Mouse (Mus musculus): Measurements from ENCODE around the gene Ntn3. TPM values are rescaled to one million over a fixed set of nuclear protein-coding genes. Genes with fewer than 3 reads are reported as not detected.

Ntn3 gene
- total RNA-seq, 1 experiment from 2014 or later, result 2.5 TPM

- DNase-seq, result peak; percentile 65
These were observed 2.5 kb upstream of the Ntn3 start for GRCm38 (mm10) chr17:24211631-24212440.

GRCm38 (mm10) chr17:24210591-24210990 lies 1.3 kb upstream of the Ntn3 start:
- DNase-seq, result no peak

GRCm38 (mm10) chr17:24209916-24210240 lies 547 bp upstream of the Ntn3 start:
- no peak for DNase-seq

GRCm38 (mm10) chr17:24208641-24209042 lies 689 bp downstream of the Ntn3 start:
- peak; percentile 33 for DNase-seq

GRCm38 (mm10) chr17:24207768-24208640 lies 1.3 kb downstream of the Ntn3 start:
- DNase-seq, result no peak

- DNase-seq, result peak; percentile 65
These were observed 2.6 kb downstream of the Ntn3 start for GRCm38 (mm10) chr17:24206451-24207351.

- peak; percentile 52 for DNase-seq
These were observed 3.4 kb downstream of the Ntn3 start for GRCm38 (mm10) chr17:24205908-24206361.

GRCm38 (mm10) chr17:24205284-24205888 lies 3.9 kb downstream of the Ntn3 start, which contains the start of gene Tbc1d24:
Gene Tbc1d24, minus strand, starts transcription at chr17:24205562.
- DNase-seq, result peak; percentile 96

- no peak for DNase-seq
These were observed 4.5 kb downstream of the Ntn3 start for GRCm38 (mm10) chr17:24204846-24205245.

- DNase-seq, result peak; percentile 21
These were observed 5.5 kb downstream of the Ntn3 start for GRCm38 (mm10) chr17:24203611-24204534.

- DNase-seq, result no peak
These were observed 6.3 kb downstream of the Ntn3 start for GRCm38 (mm10) chr17:24203068-24203467.

- DNase-seq, result no peak
These were observed 8.2 kb downstream of the Ntn3 start for GRCm38 (mm10) chr17:24201092-24201491.

- DNase-seq, result no peak
These were observed 9.6 kb downstream of the Ntn3 start for GRCm38 (mm10) chr17:24199741-24200140.

GRCm38 (mm10) chr17:24199252-24199651 lies 10.1 kb downstream of the Ntn3 start:
- no peak for DNase-seq

- no peak for DNase-seq
These were observed 12.1 kb downstream of the Ntn3 start for GRCm38 (mm10) chr17:24197032-24197824.

- DNase-seq, result no peak
These were observed 14.0 kb downstream of the Ntn3 start for GRCm38 (mm10) chr17:24195349-24195748.

- DNase-seq, result no peak
These were observed 15.6 kb downstream of the Ntn3 start for GRCm38 (mm10) chr17:24193769-24194168.

GRCm38 (mm10) chr17:24193268-24193667 lies 16.1 kb downstream of the Ntn3 start:
- no peak for DNase-seq

- no peak for DNase-seq
These were observed 16.5 kb downstream of the Ntn3 start for GRCm38 (mm10) chr17:24192848-24193247.

- DNase-seq, result no peak
These were observed 17.9 kb downstream of the Ntn3 start for GRCm38 (mm10) chr17:24191481-24191880.

Data from adrenal gland, postnatal 25 days (tissue).